Mouse (Mus musculus): ENCODE results near the gene Prkcq. TPM values are rescaled to one million over a fixed set of nuclear protein-coding genes. Genes with fewer than 3 reads are reported as not detected.

Gene Prkcq
- polyA plus RNA-seq, 1 experiment from 2014 or later = 2.8 TPM

- Histone ChIP-seq H3K27ac (ENCODE audit: low read depth) (no peak overlapping the region), H3K9ac (ENCODE audit: low read length) (no peak overlapping the region), H3K4me3 (ENCODE audit: low read depth, low read length) (no peak overlapping the region), H3K4me1 (replicated peaks; ENCODE audit: control insufficient read depth, insufficient read depth, low read length) (no peaks in the 10 kb centered on the region), H3K4me2 (ENCODE audit: low read length) (no peak overlapping the region), H3K9me3 (ENCODE audit: control insufficient read depth, low read length) (no peaks in the 10 kb centered on the region), H3K36me3 (ENCODE audit: control insufficient read depth, insufficient read depth, low read length) (no peaks in the 10 kb centered on the region), H3K27me3 (replicated peaks; ENCODE audit: control insufficient read depth, insufficient read depth, low read length) (no peaks in the 10 kb centered on the region)
- WGBS = 84% methylated on average over 4 of the region's 4 CpGs
- DNase-seq (ENCODE audit: low spot score) = no peak
- no peak for ATAC-seq (replicated peaks; ENCODE audit: low FRiP score, low TSS enrichment, low read depth)
Observed at GRCm38 (mm10) chr2:11238254-11238653, 66.3 kb downstream of the Prkcq start.

DNA sequence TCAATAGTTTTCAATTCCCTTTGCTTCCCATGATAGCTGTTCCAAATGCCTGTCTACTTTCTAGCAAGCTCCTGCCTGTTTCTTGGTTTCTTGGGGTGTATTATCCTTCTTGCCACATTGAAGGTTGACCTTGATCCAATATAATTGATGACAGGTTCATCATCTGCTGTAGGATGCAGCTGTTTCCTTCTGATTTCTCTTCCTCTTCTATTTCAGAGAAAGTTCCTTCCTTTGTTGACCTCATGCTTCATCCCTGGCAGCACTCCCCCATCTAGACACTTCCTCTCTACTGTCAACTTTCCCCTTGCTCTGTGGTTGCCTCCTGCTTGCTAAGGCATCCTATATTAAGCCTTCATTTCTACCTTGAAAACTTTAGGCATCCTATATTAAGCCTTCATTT, 67.6 kb downstream of the Prkcq start:
- ATAC-seq (replicated peaks; ENCODE audit: low FRiP score, low TSS enrichment, low read depth) (no peak), DNase-seq (ENCODE audit: low spot score) (no peak)
- no peaks in the 10 kb centered on the region for H3K27me3 ChIP-seq (replicated peaks; ENCODE audit: control insufficient read depth, insufficient read depth, low read length)
- H3K9me3 ChIP-seq (ENCODE audit: control insufficient read depth, low read length) = no peaks in the 10 kb centered on the region
- no peak overlapping the region for H3K4me3 ChIP-seq (ENCODE audit: low read depth, low read length)
- no peaks in the 10 kb centered on the region for H3K4me1 ChIP-seq (replicated peaks; ENCODE audit: control insufficient read depth, insufficient read depth, low read length)
- H3K9ac ChIP-seq (ENCODE audit: low read length) = no peak overlapping the region
- H3K27ac ChIP-seq (ENCODE audit: low read depth) = no peak overlapping the region
- H3K36me3 ChIP-seq (ENCODE audit: control insufficient read depth, insufficient read depth, low read length) = no peaks in the 10 kb centered on the region
- no peak overlapping the region for H3K4me2 ChIP-seq (ENCODE audit: low read length)

GRCm38 (mm10) chr2:11245926-11246325, 74.0 kb downstream of the Prkcq start:
- DNase-seq (ENCODE audit: low spot score) = no peak
- Histone ChIP-seq H3K4me3 (ENCODE audit: low read depth, low read length) (no peak overlapping the region), H3K27ac (ENCODE audit: low read depth) (no peak overlapping the region), H3K9ac (ENCODE audit: low read length) (no peak overlapping the region), H3K36me3 (ENCODE audit: control insufficient read depth, insufficient read depth, low read length) (no peaks in the 10 kb centered on the region), H3K4me1 (replicated peaks; ENCODE audit: control insufficient read depth, insufficient read depth, low read length) (no peaks in the 10 kb centered on the region), H3K27me3 (replicated peaks; ENCODE audit: control insufficient read depth, insufficient read depth, low read length) (no peaks in the 10 kb centered on the region), H3K9me3 (ENCODE audit: control insufficient read depth, low read length) (no peaks in the 10 kb centered on the region), H3K4me2 (ENCODE audit: low read length) (no peak overlapping the region)
- WGBS = 80% methylated on average over 7 of the region's 7 CpGs
- no peak for ATAC-seq (replicated peaks; ENCODE audit: low FRiP score, low TSS enrichment, low read depth)

- Histone ChIP-seq H3K27ac (ENCODE audit: low read depth) (no peak overlapping the region), H3K9ac (ENCODE audit: low read length) (no peak overlapping the region), H3K4me1 (replicated peaks; ENCODE audit: control insufficient read depth, insufficient read depth, low read length) (no peaks in the 10 kb centered on the region), H3K36me3 (ENCODE audit: control insufficient read depth, insufficient read depth, low read length) (no peaks in the 10 kb centered on the region), H3K27me3 (replicated peaks; ENCODE audit: control insufficient read depth, insufficient read depth, low read length) (no peaks in the 10 kb centered on the region), H3K9me3 (ENCODE audit: control insufficient read depth, low read length) (no peaks in the 10 kb centered on the region), H3K4me3 (ENCODE audit: low read depth, low read length) (no peak overlapping the region), H3K4me2 (ENCODE audit: low read length) (no peak overlapping the region)
- DNase-seq (ENCODE audit: low spot score) = no peak
- ATAC-seq (replicated peaks; ENCODE audit: low FRiP score, low TSS enrichment, low read depth) = no peak
- WGBS = 58% methylated on average over 8 of the region's 8 CpGs
Observed at GRCm38 (mm10) chr2:11253945-11254344, 82.0 kb downstream of the Prkcq start.

DNA sequence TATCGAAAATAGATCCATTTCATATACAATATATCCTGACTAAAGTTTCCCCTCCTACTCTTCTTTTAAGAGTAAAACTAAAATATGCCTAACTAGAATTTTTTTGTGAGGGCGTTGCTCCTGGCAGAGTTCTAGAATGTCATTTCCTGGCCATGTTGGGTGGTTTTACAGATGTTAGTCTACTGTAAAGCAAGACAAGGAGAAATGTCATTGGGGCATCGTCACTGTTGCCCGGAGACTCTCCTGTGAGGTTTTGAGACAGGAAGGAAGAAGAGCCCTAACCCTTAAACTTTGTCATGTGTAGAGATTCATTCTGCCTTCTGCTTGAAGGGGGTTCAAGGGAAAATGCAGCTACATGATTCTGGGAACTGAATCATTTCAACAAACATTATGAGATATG, 82.5 kb downstream of the Prkcq start:
- Histone ChIP-seq H3K4me3 (ENCODE audit: low read depth, low read length) (no peak overlapping the region), H3K36me3 (ENCODE audit: control insufficient read depth, insufficient read depth, low read length) (no peaks in the 10 kb centered on the region), H3K4me2 (ENCODE audit: low read length) (no peak overlapping the region), H3K4me1 (replicated peaks; ENCODE audit: control insufficient read depth, insufficient read depth, low read length) (no peaks in the 10 kb centered on the region), H3K9me3 (ENCODE audit: control insufficient read depth, low read length) (no peaks in the 10 kb centered on the region), H3K27me3 (replicated peaks; ENCODE audit: control insufficient read depth, insufficient read depth, low read length) (no peaks in the 10 kb centered on the region), H3K9ac (ENCODE audit: low read length) (no peak overlapping the region), H3K27ac (ENCODE audit: low read depth) (no peak overlapping the region)
- ATAC-seq (replicated peaks; ENCODE audit: low FRiP score, low TSS enrichment, low read depth) = no peak
- 89% methylated on average over 4 of the region's 4 CpGs for WGBS
- DNase-seq (ENCODE audit: low spot score) = no peak

DNA sequence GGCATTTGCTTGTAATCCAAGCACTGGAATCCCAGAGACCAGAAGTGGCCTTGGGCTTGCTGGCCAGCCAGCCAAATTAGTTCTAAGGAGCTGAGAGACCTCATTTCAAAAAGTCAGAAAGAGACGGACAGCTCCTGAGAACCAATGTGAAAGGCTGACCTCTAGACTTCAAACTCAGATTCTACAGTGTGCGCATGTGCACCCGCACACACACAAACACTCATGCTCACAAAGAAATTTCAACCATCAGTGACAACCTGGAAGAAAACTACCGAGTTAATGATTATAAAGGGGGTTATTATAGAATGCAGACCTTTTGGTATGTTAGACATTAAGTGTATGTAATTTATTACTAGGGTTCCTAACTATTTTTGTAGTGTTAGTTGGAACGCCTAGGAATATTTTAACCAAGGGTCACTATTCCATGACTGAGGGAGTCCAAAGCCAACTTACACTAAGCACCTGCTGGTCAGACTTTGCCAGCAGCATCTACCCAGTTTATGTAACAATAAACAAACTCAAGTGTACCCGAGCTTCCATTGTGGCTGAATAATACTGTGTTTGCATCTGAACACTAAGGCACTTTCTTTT, 85.4 kb downstream of the Prkcq start:
- 73% methylated on average over 6 of the region's 6 CpGs for WGBS
- ATAC-seq (replicated peaks; ENCODE audit: low FRiP score, low TSS enrichment, low read depth) (no peak), DNase-seq (ENCODE audit: low spot score) (no peak)
- Histone ChIP-seq H3K36me3 (ENCODE audit: control insufficient read depth, insufficient read depth, low read length) (no peaks in the 10 kb centered on the region), H3K4me1 (replicated peaks; ENCODE audit: control insufficient read depth, insufficient read depth, low read length) (no peaks in the 10 kb centered on the region), H3K27ac (ENCODE audit: low read depth) (no peak overlapping the region), H3K4me2 (ENCODE audit: low read length) (no peak overlapping the region), H3K4me3 (ENCODE audit: low read depth, low read length) (no peak overlapping the region), H3K27me3 (replicated peaks; ENCODE audit: control insufficient read depth, insufficient read depth, low read length) (no peaks in the 10 kb centered on the region), H3K9ac (ENCODE audit: low read length) (no peak overlapping the region), H3K9me3 (ENCODE audit: control insufficient read depth, low read length) (no peaks in the 10 kb centered on the region)

GRCm38 (mm10) chr2:11258181-11258580, 86.3 kb downstream of the Prkcq start:
- WGBS = 94% methylated on average over 1 of the region's 1 CpGs
- Histone ChIP-seq H3K4me2 (ENCODE audit: low read length) (no peak overlapping the region), H3K9ac (ENCODE audit: low read length) (no peak overlapping the region), H3K27me3 (replicated peaks; ENCODE audit: control insufficient read depth, insufficient read depth, low read length) (no peaks in the 10 kb centered on the region), H3K4me1 (replicated peaks; ENCODE audit: control insufficient read depth, insufficient read depth, low read length) (no peaks in the 10 kb centered on the region), H3K36me3 (ENCODE audit: control insufficient read depth, insufficient read depth, low read length) (no peaks in the 10 kb centered on the region), H3K4me3 (ENCODE audit: low read depth, low read length) (no peak overlapping the region), H3K27ac (ENCODE audit: low read depth) (no peak overlapping the region), H3K9me3 (ENCODE audit: control insufficient read depth, low read length) (no peaks in the 10 kb centered on the region)
- no peak for ATAC-seq (replicated peaks; ENCODE audit: low FRiP score, low TSS enrichment, low read depth)
- DNase-seq (ENCODE audit: low spot score) = no peak

DNA sequence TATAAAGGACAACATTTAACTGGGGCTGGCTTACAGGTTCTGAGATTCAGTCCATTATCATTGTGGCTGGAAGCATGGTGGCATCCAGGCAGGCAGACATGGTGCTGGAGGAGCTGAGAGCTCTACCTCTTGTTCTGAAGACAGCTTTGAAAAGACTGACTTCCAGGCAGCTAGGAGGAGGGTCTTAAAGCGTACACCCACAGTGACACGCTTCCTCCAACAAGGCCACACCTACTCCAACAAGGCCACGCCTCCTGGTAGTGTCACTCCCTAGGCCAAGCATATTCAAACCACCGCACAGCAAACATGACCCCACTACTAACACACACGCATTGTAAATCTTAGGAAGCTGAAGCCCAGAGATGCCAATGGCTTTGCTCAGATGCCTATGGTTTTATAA, 87.5 kb downstream of the Prkcq start:
- no peak overlapping the region for H3K4me3 ChIP-seq (ENCODE audit: low read depth, low read length)
- H3K9ac ChIP-seq (ENCODE audit: low read length) = no peak overlapping the region
- H3K4me2 ChIP-seq (ENCODE audit: low read length) = no peak overlapping the region
- H3K27me3 ChIP-seq (replicated peaks; ENCODE audit: control insufficient read depth, insufficient read depth, low read length) = no peaks in the 10 kb centered on the region
- WGBS = 88% methylated on average over 5 of the region's 5 CpGs
- no peaks in the 10 kb centered on the region for H3K4me1 ChIP-seq (replicated peaks; ENCODE audit: control insufficient read depth, insufficient read depth, low read length)
- H3K36me3 ChIP-seq (ENCODE audit: control insufficient read depth, insufficient read depth, low read length) = no peaks in the 10 kb centered on the region
- H3K27ac ChIP-seq (ENCODE audit: low read depth) = no peak overlapping the region
- ATAC-seq (replicated peaks; ENCODE audit: low FRiP score, low TSS enrichment, low read depth) (no peak), DNase-seq (ENCODE audit: low spot score) (no peak)
- no peaks in the 10 kb centered on the region for H3K9me3 ChIP-seq (ENCODE audit: control insufficient read depth, low read length)

DNA sequence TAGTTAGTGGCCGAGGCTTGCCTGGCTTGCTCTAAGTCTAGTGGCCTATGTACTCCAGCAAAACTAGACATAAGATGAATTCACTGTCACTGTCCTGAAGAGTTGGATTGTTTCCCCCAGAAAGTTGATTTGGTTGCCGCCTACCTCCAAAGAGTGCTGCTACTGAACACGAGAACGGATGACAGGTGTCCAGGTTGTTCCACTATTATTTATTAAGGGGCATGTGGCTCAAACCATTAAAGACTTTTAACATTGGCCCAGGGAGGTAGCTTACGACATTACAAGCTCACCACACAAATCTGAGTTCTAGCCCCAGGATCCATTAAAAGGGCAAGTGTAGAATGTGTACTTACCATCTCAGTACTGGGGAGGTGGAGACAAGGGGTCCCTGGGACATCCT, 92.9 kb downstream of the Prkcq start:
- WGBS = 86% methylated on average over 5 of the region's 5 CpGs

More for the DNA sequence above, 92.9 kb downstream of the Prkcq start:
- Histone ChIP-seq H3K4me3 (ENCODE audit: low read depth, low read length) (no peak overlapping the region), H3K27ac (ENCODE audit: low read depth) (no peak overlapping the region), H3K36me3 (ENCODE audit: control insufficient read depth, insufficient read depth, low read length) (no peaks in the 10 kb centered on the region), H3K9me3 (ENCODE audit: control insufficient read depth, low read length) (no peaks in the 10 kb centered on the region), H3K9ac (ENCODE audit: low read length) (no peak overlapping the region), H3K4me1 (replicated peaks; ENCODE audit: control insufficient read depth, insufficient read depth, low read length) (no peaks in the 10 kb centered on the region), H3K4me2 (ENCODE audit: low read length) (no peak overlapping the region), H3K27me3 (replicated peaks; ENCODE audit: control insufficient read depth, insufficient read depth, low read length) (no peaks in the 10 kb centered on the region)
- DNase-seq (ENCODE audit: low spot score) (no peak), ATAC-seq (replicated peaks; ENCODE audit: low FRiP score, low TSS enrichment, low read depth) (no peak)
